Mouse (Mus musculus): Measurements from ENCODE around the gene Slc25a31.

The Slc25a31 gene

DNA sequence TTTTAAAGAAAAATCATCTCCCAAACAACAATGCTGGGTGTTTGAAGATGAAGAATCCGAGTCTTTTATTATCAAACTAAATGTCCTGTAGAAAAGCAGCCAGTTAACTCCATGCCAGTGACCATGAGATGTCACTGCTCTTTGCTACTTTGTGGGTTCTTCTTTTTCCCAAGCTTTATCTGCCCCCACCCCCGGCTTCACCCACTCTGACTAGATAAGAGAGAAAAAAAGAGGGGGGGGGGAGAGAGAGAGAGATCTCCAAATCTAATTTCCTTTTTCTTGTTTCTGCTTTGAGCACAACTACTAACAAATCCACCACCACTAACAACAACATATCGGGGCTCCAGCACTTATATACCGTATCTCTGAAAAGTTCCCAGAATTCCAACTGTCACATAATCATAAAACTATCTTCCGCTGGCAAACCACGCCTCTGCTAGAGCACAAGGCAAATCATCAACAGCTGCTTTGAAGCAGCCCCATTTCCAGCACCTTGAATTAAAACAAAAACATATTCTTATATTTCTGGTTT lies 29.8 kb downstream of the Slc25a31 start:
- no peak for DNase-seq (ENCODE audit: low spot score)

DNA sequence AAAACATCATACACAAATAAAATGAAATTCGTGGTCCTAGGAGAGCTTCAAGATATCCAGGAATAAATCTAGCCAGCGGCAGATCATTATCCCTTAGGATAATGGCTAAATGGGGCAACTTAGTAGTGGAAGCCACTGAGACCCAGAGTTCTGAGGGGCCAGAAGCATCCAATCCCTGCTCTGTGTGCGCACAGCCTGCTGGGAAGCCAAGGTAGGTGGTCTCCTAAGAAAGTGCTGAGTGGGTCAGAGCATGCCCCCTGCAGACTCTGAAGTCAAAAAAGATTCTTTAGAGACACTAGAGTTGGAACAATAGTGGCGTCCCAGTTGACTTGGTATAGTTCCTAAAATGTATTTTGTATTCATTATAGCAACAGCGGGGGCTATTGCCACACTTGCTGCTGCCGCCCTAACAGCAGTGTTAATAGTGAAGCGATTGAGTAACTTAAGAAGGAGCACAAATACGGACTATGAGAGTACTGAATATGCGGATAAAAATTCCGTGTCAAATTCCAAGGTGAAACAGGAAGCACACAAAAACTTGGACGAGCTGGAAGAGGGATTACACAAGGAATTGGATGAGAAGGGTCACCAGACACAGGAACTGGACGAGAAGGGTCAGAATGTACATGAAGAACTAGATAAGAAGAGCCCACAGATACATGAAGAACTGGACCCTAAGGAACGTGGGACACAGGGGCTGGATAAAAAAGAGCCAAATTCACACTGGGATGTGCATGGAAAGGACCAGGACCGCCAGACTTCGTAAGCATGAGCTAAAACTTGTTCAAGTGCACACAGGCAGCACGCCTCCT lies 35.6 kb downstream of the Slc25a31 start, which contains the start of gene Hspa4l:
Hspa4l (plus strand) TSS at position 472 of the 812 bp plus-strand sequence.
- no peak for DNase-seq (ENCODE audit: low spot score)

DNA sequence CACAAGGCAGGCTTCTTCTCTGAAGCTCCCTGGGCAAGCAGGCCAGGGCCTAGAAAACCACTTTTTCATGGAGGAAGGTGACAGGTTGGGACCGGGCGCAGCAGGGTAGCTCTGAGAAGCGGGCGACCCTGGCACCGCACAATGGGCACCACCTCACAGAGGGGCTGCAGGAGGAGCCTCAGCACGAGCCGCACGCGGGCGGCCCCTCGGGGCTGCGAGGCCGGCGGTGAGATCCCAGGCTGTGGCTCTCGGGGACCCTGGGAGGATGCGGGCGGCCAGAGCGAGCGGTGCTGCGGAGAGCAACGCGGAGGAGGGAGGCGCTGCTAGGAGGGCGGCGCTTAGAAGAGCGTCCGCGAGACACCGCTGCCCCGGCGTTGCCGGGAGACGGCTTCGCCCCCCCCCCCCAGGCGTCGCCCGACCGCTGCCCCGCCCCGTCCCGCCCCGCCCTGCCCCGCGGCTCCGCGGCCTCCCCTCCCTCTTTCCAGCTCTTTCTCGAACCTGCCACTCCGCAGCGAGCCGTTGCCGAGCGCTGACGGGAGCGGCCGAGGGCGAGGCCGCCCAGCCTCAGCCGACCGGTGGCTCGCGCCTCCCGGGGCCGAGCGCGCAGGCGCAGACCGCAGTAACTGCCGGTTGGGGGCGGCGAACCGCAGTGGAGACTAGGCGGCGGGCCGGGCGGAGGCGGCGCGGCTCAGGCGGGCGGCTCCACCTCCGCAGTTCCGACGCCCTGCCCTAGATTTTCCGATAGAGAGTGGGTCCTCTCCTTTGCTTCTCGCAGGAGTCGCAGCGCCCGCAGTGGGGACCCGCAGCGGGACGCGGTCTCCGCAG lies 36.4 kb downstream of the Slc25a31 start:
- DNase-seq (ENCODE audit: low spot score), result peak; percentile 92

DNA sequence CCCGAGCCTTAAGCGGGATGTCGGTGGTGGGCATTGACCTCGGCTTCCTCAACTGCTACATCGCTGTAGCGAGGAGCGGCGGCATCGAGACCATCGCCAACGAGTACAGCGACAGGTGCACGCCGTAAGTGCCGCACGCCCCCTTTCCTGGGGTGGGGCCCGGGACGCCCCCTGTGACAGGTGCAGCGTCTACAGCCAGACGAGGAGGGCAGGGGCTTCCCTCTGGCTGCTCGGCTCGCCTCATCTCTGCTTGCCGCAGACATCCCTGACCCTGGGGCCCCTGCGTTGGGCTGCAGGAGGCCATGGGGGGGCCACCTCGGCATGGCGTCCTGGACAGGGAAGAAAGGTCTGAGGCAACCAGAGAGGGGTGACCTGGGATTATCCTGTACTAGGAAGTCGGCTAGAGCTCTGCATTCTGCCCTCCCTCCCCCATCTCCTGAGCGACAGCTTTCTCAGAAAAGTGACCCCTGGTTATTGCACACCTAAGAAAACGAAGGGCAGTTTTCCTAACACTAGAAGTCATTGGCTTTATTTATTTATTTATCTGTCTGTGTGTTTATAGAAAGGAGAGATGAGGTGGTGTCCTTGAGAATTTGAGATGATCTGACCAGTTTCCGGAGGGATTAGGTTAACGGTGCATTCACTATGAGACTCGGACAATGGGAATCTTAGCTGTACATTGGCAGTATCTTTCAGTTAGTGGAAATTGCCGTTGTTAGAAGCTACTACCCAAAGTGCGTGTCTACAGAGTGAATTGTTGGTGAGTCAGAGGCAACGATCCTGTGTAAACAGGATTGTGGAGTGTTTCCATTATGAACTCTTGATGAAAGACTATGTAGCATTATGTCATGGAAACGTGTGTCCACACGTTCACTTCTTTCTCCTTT lies 37.2 kb downstream of the Slc25a31 start:
- DNase-seq (ENCODE audit: low spot score), result no peak

DNA sequence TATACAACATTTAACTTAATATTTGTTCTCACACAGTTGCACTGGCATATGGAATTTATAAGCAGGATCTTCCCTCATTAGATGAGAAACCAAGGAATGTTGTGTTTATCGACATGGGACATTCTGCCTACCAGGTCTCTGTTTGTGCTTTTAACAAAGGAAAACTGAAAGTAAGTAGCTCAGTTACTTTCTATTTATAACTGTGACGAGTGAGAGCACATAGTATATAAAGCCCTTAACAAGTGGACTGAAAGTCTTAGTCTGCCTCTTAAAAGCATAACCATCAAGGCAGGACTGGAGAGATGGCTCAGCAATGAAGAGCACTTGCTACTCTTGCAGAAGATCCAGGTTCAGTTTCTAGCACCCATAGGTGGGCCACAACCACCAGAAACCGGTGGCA lies 52.1 kb downstream of the Slc25a31 start:
- no peak for DNase-seq (ENCODE audit: low spot score)

DNA sequence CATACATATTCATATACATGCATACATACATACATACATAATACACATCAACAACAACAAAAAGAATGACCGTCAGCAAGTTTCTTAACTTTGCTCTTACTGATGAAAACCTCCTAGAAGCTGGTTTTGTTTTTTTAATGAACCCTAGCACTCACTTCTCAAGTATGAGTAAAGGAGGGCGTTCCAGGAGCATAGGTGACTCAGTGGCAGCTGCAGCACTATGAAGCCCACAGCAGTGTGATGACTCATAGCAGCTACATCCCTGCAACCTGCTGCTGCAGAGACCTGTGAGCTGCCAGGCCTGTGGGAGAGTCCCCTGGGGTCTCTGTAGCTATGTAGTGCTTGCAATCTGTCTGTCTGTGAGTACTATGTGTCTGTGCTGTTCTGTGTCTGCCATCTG lies 52.7 kb downstream of the Slc25a31 start:
- DNase-seq (ENCODE audit: low spot score), result no peak

All from spleen, adult 12 weeks (tissue).